Mouse (Mus musculus): ENCODE measurements around the gene Sult1a1.

Gene Sult1a1

DNA sequence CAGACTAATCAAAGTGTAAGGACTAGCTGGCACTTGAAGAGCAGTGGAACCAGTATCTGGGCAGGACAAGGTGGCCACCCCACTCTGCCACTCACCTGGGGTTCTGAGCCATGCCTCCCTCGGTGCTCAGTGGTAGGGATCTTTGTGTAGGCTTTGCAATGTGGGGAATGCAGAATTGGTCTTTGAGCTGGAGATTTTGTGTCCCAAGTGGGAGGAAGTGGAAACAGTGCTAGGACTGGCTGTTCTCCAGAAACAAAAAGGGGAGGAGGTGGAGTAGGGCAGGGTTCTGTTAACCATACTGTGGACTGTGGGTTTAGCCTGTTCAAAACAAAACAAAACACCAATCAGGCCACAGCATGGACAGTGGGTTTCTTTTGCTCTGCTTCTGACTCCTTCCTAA is at the start of gene Sult1a1:
TSS of gene Sult1a1 (minus strand) at position 226 of the 400 bp plus-strand sequence.
- no peak for DNase-seq (ENCODE audit: low spot score)

DNA sequence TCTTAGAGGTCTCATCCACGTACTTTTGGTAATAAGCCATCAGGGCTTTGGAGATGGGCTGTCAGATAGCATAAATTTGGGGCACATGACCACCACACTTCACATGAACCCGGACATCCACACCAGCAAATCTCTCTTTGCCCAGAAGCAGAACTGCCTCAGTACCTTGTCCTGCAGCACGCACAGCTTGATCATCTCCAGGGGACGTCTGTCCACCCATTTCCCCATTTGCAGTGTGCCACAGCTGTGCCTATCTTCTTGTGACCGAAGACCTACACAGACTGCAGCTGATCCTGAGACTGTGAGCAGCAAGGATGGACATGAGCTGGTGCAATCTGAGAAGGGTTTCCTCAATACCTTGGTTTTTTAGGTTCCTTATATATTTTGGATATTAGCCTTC is 49.4 kb upstream of the Sult1a1 start:
- no peak for DNase-seq (ENCODE audit: low spot score)

GRCm38 (mm10) chr7:126725077-126725476 is 48.8 kb upstream of the Sult1a1 start:
- DNase-seq (ENCODE audit: low spot score), result no peak

DNA sequence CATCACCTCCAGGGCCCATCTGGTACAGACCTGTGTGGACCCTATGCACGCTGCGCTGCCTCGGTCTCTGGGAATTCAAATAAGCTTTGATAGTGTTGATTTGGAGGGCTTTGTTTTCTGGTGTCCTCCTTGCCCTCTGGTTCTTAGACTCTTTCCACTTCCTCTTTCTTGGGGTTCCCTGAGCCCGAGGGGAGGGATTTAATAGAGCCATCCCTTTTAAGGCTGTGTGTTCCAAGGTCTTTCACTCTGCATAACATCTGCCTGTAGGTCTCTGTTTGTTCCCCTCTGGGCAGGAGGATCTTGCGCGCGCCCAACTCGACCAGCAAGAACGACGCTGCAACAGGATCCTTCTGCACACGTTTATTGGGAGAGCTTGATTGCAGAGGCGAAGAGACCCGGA is 45.4 kb upstream of the Sult1a1 start:
- no peak for DNase-seq (ENCODE audit: low spot score)

DNA sequence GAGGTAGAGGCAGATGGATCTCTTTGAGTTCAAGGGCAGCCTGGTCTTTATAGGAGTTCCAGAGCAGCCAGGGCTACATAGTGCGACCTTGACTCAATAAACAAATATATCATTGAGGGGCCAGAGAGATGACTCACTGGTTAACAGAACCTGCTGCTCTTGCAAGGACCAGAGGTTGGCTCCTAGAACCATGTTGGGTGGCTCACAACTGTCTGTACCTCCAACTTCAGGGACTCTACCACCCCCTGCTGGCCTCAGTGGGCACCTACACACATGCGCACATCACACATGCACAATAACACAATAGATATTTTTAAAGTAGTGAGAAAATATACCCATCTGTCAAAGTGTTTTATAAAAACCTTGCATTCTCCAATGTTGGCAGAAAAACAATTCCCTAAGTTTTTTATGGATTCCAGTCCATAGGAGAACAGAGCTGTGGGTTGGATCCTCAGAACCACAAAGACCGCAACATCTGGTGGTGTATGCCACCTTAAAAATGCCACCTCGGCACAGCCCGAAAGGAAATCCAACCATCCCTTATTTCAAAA is 42.6 kb upstream of the Sult1a1 start:
- DNase-seq (ENCODE audit: low spot score), result no peak

GRCm38 (mm10) chr7:126717566-126717965 is 41.3 kb upstream of the Sult1a1 start:
- DNase-seq (ENCODE audit: low spot score), result no peak

GRCm38 (mm10) chr7:126715679-126716078 is 39.4 kb upstream of the Sult1a1 start:
- DNase-seq (ENCODE audit: low spot score), result no peak

- DNase-seq (ENCODE audit: low spot score), result no peak
These were observed 35.7 kb upstream of the Sult1a1 start for GRCm38 (mm10) chr7:126711910-126712309.

DNA sequence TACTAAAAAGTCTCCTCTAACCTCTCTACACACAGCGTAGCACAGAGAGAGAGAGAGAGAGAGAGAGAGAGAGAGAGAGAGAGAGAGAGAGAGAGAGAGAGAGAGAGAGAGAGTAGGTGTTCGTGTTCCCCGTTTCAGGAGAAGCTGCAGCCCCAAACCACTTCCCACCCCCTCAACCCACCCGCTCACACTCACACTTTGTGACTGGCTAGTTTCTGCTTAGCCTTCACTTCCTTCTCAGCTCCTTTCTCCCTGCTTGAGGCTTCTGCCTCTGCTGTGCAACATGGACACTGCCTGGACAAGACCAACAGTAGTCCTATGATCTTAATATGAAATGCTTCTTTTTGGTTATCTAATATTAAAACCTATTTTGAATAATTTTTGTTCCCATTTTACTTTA is 34.0 kb upstream of the Sult1a1 start:
- DNase-seq (ENCODE audit: low spot score), result no peak

DNA sequence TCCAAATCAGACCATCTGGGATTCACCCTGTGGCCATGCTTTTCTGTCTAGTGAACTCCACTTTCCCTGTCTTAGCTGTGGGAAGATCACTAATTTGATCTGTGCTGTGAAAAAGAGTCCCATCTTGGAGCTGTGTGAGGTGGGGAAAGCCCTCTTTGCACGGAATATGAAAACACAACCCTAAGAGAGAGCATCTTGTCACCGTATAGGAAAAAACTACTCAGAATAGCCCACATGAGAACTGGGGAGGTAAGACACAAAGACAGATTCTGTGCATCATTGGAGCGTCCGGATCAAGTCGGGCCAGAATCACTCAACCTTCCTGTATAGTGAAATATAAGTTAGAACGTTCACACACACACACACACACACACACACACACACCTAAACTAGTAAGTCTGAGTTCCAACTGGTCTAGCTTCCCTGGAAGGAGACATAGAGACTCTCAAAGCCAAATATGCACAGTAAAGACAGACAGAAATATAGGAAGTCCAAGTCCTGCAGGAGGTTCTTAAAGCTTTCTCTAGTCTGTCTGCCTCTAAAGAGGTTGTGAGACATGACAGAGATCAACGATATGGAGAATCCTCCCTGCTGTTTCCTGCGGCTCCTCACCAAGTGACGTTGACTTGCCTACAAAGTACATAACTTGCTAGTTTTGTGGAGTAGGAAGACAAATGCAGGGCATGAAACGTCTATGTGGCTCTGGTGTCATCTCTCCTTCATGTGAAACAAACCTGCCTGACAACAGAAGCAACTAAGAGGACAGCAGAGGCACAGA is 32.1 kb upstream of the Sult1a1 start:
- no peak for DNase-seq (ENCODE audit: low spot score)

- DNase-seq (ENCODE audit: low spot score), result no peak
These were observed 31.4 kb upstream of the Sult1a1 start, which contains the start of gene Coro1a for GRCm38 (mm10) chr7:126707442-126708174. Coro1a (minus strand) TSS chr7:126707787.

DNA sequence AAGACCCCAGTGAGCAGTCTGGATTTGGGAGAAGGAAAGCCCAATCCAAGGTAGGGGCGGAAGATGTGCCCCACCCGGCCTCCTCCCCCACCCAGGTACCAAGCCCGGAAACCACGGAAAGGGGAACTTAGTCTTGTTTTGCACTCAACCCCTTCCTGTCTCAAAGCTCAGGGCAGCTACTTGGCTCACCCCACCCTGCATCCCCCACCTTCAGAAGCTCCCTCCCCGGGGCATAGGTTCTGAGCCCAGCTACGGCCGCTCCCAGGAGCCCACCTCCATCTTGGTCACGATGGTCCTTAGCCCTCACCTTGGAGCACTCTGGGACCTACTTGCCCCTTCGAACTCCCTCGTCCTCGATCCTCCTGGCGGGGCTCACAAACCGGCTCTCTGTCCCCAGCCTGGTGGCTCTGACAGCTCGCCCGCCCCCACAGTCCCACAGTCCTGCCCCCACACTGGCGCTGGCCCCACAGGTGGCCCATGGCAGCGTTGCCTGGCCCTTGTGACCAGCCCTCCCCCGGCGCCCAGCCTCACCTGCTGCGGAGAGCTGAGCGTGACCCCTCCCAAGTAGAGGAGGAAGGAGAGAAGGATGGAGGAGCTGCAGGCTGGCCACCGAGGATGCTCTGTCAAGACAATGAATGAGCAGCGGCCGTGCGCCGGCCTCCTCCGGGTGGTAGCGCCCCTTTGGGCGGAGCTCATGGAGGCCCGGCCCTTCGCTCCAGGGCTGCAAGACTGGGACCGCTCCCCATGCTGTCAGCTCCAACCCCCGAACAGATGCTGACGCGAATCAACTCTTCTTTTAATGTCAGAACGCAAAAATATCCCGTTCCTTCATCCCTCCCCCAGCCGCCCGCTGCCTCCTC is 28.1 kb upstream of the Sult1a1 start:
- DNase-seq (ENCODE audit: low spot score), result no peak

- no peak for DNase-seq (ENCODE audit: low spot score)
These were observed 27.5 kb upstream of the Sult1a1 start for GRCm38 (mm10) chr7:126703757-126704077.

DNA sequence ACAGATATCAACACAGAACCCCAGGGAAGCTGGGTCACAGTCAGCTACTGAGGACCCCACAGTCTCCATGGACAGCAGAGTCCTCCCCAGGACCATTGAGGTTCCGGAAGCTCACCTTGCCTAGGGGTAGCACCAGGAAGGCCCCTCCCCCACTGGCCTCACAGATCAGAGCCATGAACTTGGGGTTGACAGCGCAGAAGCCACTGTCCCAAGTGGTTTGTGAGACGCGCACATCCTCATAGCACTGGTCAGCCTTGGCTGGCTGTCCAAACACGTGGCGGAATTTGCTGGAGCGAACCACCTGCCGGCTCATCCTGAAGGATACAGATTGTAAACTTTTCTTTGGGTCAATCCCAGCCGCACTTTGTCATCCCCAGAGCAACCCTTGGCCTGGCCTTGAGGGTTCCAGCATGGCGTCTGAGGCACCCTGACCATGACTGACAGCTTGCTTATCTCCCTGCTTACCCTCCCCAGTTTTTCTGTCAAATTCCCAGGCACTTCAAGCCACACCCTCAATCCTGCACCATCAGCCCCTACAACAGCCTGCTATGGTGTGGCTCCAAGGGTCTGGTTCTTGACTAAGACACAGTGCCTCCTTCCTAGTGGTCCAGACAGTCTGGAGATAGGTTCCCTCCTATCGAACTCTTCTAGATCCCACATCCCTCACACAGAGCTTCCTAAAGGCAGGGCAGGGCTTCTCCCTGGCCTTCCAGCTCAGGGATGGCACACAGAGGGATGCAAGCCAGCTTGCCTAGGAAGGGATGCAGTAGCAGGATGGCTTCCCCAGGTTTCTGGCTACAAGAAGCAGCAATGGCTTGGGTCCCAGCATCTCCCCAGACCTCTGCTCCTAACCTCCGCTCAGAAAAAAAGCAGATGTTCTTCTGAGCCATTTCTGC is 26.9 kb upstream of the Sult1a1 start:
- no peak for DNase-seq (ENCODE audit: low spot score)

GRCm38 (mm10) chr7:126702358-126702757 is 26.1 kb upstream of the Sult1a1 start:
- DNase-seq (ENCODE audit: low spot score), result no peak

GRCm38 (mm10) chr7:126701559-126702357 is 25.5 kb upstream of the Sult1a1 start:
- DNase-seq (ENCODE audit: low spot score), result no peak

GRCm38 (mm10) chr7:126701070-126701469 is 24.8 kb upstream of the Sult1a1 start:
- DNase-seq (ENCODE audit: low spot score), result peak; percentile 68

GRCm38 (mm10) chr7:126700063-126701015 is 24.1 kb upstream of the Sult1a1 start:
- no peak for DNase-seq (ENCODE audit: low spot score)

DNA sequence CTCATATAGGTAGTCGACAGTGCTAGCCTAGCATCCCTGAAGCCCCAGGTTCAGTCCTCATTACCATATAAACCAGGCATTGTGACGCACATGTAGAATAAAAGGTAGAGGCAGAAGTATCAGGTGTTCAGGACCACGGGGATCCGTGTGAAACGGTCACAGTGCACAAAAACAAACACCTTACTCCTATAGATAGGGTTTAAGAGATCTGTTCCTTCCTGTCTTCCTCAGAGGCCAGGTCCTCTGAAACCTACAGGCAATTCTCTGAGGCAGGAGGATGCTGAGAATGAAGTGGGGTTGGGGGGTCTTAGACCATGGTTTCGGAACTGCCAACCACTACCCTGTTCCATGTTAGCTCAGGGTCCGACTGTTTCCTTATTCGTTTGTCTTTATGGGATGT is 21.6 kb upstream of the Sult1a1 start:
- no peak for DNase-seq (ENCODE audit: low spot score)
